Mouse (Mus musculus): ENCODE data around the gene Slc4a3. TPM values are rescaled to one million over a fixed set of nuclear protein-coding genes. Genes with fewer than 3 reads are reported as not detected.

Slc4a3 gene
- total RNA-seq, 2 experiments from 2014 or later, result not detected

GRCm38 (mm10) chr1:75519576-75519975 is 26.5 kb upstream of the Slc4a3 start:
- no peak for ATAC-seq (replicated peaks; ENCODE audit: low FRiP score, low TSS enrichment, poor library complexity, severe bottlenecking)

GRCm38 (mm10) chr1:75521321-75522031 is 24.6 kb upstream of the Slc4a3 start, which contains the start of gene Stk11ip:
Gene Stk11ip (plus strand): TSS chr1:75521529.
- peak; percentile 98 for ATAC-seq (replicated peaks; ENCODE audit: low FRiP score, low TSS enrichment, poor library complexity, severe bottlenecking)

GRCm38 (mm10) chr1:75524679-75525078 is 21.4 kb upstream of the Slc4a3 start:
- ATAC-seq (replicated peaks; ENCODE audit: low FRiP score, low TSS enrichment, poor library complexity, severe bottlenecking), result no peak

GRCm38 (mm10) chr1:75530546-75530945 is 15.5 kb upstream of the Slc4a3 start:
- ATAC-seq (replicated peaks; ENCODE audit: low FRiP score, low TSS enrichment, poor library complexity, severe bottlenecking), result no peak

GRCm38 (mm10) chr1:75532280-75533172 is 13.5 kb upstream of the Slc4a3 start:
- no peak for ATAC-seq (replicated peaks; ENCODE audit: low FRiP score, low TSS enrichment, poor library complexity, severe bottlenecking)

- no peak for ATAC-seq (replicated peaks; ENCODE audit: low FRiP score, low TSS enrichment, poor library complexity, severe bottlenecking)
These were observed 12.5 kb upstream of the Slc4a3 start for GRCm38 (mm10) chr1:75533325-75534252.

GRCm38 (mm10) chr1:75537587-75537986 is 8.5 kb upstream of the Slc4a3 start:
- ATAC-seq (replicated peaks; ENCODE audit: low FRiP score, low TSS enrichment, poor library complexity, severe bottlenecking), result no peak

GRCm38 (mm10) chr1:75538597-75539190 is 7.4 kb upstream of the Slc4a3 start:
- ATAC-seq (replicated peaks; ENCODE audit: low FRiP score, low TSS enrichment, poor library complexity, severe bottlenecking), result no peak

- no peak for ATAC-seq (replicated peaks; ENCODE audit: low FRiP score, low TSS enrichment, poor library complexity, severe bottlenecking)
These were observed 4.6 kb upstream of the Slc4a3 start for GRCm38 (mm10) chr1:75541496-75541895.

- no peak for ATAC-seq (replicated peaks; ENCODE audit: low FRiP score, low TSS enrichment, poor library complexity, severe bottlenecking)
These were observed 1.7 kb upstream of the Slc4a3 start for GRCm38 (mm10) chr1:75544351-75544750.

- ATAC-seq (replicated peaks; ENCODE audit: low FRiP score, low TSS enrichment, poor library complexity, severe bottlenecking), result no peak
These were observed 1.3 kb downstream of the Slc4a3 start for GRCm38 (mm10) chr1:75547351-75547750.

- ATAC-seq (replicated peaks; ENCODE audit: low FRiP score, low TSS enrichment, poor library complexity, severe bottlenecking), result no peak
These were observed 2.0 kb downstream of the Slc4a3 start for GRCm38 (mm10) chr1:75548083-75548482.

GRCm38 (mm10) chr1:75548871-75549270 is 2.8 kb downstream of the Slc4a3 start:
- no peak for ATAC-seq (replicated peaks; ENCODE audit: low FRiP score, low TSS enrichment, poor library complexity, severe bottlenecking)

- ATAC-seq (replicated peaks; ENCODE audit: low FRiP score, low TSS enrichment, poor library complexity, severe bottlenecking), result no peak
These were observed 3.5 kb downstream of the Slc4a3 start for GRCm38 (mm10) chr1:75549289-75550279.

- no peak for ATAC-seq (replicated peaks; ENCODE audit: low FRiP score, low TSS enrichment, poor library complexity, severe bottlenecking)
These were observed 4.5 kb downstream of the Slc4a3 start for GRCm38 (mm10) chr1:75550586-75550985.

- ATAC-seq (replicated peaks; ENCODE audit: low FRiP score, low TSS enrichment, poor library complexity, severe bottlenecking), result no peak
These were observed 9.6 kb downstream of the Slc4a3 start for GRCm38 (mm10) chr1:75555680-75556079.

- ATAC-seq (replicated peaks; ENCODE audit: low FRiP score, low TSS enrichment, poor library complexity, severe bottlenecking), result no peak
These were observed 10.2 kb downstream of the Slc4a3 start for GRCm38 (mm10) chr1:75556143-75556781.

- ATAC-seq (replicated peaks; ENCODE audit: low FRiP score, low TSS enrichment, poor library complexity, severe bottlenecking), result no peak
These were observed 11.0 kb downstream of the Slc4a3 start for GRCm38 (mm10) chr1:75557041-75557440.
